Mouse (Mus musculus) embryonic facial prominence, embryonic 10.5 days (tissue): ENCODE measurements at regions not wholly inside any gene's neighbourhood (a gene's known extent, or its start where the extent isn't known, plus 50 kb on each side); places are given as distances from the start of the nearest gene placed in this dataset.
"Not testable (repeated sequence)": the region's sequence is repeated elsewhere in the genome, so short reads cannot be mapped to it uniquely, and the experiment has no call there.

ENCODE experiments used
- DNase-seq: peaks from one replicate; pipeline ENCODE4 v3.0.0-alpha.2; 2017; ENCODE audit warnings: low spot score
- H3K27ac ChIP-seq: fragments of 300-500 bp; sonication (generic); replicated peaks from 2 replicates; pipeline ENCODE4 v1.5.1; 2016; ENCODE audit warnings: mild to moderate bottlenecking
- H3K27me3 ChIP-seq: fragments of 300-500 bp; sonication (generic); replicated peaks from 2 replicates; pipeline ENCODE4 v1.6.1; 2016; ENCODE audit warnings: low read depth, mild to moderate bottlenecking; ENCODE audit not compliant: poor library complexity, severe bottlenecking
- H3K36me3 ChIP-seq: fragments of 300-500 bp; sonication (generic); replicated peaks from 2 replicates; pipeline ENCODE4 v1.6.1; 2016; ENCODE audit warnings: mild to moderate bottlenecking, moderate library complexity
- H3K4me1 ChIP-seq: fragments of 300-500 bp; sonication (generic); 2 replicates; pipeline ENCODE4 v1.6.1; 2016
- H3K4me3 ChIP-seq: fragments of 300-500 bp; sonication (generic); 2 replicates; pipeline ENCODE4 v1.5.1; 2016; ENCODE audit warnings: mild to moderate bottlenecking, moderate library complexity
- H3K9me3 ChIP-seq: fragments of 300-500 bp; sonication (generic); 2 replicates; pipeline ENCODE4 v1.6.1; 2016; ENCODE audit warnings: mild to moderate bottlenecking
- WGBS: fragments of 180-500 bp; shearing (Covaris S2); methylation state at CpG from one replicate; pipeline ENCODE4 v1.1.7; 2016; 5-methylcytosine and 5-hydroxymethylcytosine counted together

DNA sequence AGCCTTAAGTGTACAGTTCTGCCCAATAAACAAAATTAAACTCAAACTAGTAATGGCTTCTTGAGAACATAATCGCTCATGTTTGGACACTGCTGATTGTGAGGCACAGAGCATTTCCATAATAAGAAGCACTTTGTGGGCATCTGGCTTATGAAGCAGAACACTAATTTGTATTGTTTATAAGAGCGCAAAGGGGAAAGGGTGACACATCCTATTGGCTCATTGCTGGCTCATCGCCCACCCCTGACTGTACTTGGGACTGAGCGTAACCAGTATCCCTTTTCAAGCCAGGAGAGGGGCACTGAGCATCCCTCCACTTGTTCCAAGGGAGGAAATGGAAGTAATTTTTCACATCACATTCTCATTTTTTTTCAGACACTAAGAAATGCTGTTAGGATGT lies 288.0 kb downstream of the Sfmbt2 start:
- H3K4me3 ChIP-seq = no peak overlapping the region
- H3K9me3 ChIP-seq = peaks cover 10% of the 10 kb centered on the region; the same call in 1 of the 2 replicates
- H3K27me3 ChIP-seq = no peaks in the 10 kb centered on the region
- no peak overlapping the region for H3K27ac ChIP-seq
- no peaks in the 10 kb centered on the region for H3K4me1 ChIP-seq
- DNase-seq = no peak
- no peaks in the 10 kb centered on the region for H3K36me3 ChIP-seq
- WGBS = 91% methylated on average over 4 of the region's 4 CpGs

DNA sequence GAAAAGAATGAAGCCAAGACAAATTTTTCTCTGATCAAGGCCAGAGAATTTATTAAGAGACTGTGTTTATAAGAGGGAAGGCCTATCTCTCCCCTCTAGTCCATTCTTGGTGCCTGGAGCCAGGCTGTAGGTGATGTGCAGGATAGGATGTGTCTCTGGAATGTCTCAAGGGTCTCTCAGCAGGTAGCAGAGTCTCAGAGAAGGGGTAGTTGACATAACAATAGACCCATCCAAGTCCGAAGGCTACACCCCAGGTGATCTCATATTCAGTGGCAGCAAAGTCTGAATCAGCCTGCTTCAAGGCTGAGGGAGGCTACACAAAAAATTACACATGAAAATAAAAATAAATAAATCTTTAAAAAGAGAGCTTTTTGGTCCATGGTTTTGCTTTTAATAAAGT lies 297.6 kb downstream of the Sfmbt2 start:
- H3K4me3 ChIP-seq, H3K36me3 ChIP-seq, DNase-seq, H3K27ac ChIP-seq, H3K9me3 ChIP-seq, H3K27me3 ChIP-seq, H3K4me1 ChIP-seq: not testable (repeated sequence)
- WGBS = 56% methylated on average over 1 of the region's 1 CpGs

GRCm38 (mm10) chr2:10670423-10671298 lies 300.4 kb downstream of the Sfmbt2 start:
- 65% methylated on average over 7 of the region's 7 CpGs for WGBS

DNA sequence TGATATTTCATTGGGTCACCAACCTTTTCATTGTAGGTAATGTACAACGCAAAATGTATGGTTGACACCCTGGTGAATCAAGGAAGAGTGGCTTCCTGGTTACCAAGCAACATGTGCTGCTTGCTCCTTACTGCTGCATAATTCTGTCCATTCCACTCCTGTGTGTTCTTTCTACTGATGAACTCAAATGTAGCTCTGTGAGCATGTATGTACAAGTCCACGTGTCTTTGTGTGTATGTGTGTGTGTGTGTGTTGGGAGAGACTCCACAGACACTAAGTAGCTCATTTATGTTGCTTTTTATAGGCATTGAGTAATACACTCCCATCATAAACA lies 301.0 kb downstream of the Sfmbt2 start:
- 89% methylated on average over 2 of the region's 2 CpGs for WGBS
- DNase-seq = no peak

More at GRCm38 (mm10) chr2:10670423-10671298, 300.4 kb downstream of the Sfmbt2 start:
- Histone ChIP-seq H3K9me3 (no peaks in the 10 kb centered on the region), H3K4me1 (peaks cover 15% of the 10 kb centered on the region; the same call in 1 of the 2 replicates), H3K36me3 (no peaks in the 10 kb centered on the region), H3K27me3 (no peaks in the 10 kb centered on the region), H3K4me3 (no peak overlapping the region), H3K27ac (no peak overlapping the region)
- DNase-seq = no peak

DNA sequence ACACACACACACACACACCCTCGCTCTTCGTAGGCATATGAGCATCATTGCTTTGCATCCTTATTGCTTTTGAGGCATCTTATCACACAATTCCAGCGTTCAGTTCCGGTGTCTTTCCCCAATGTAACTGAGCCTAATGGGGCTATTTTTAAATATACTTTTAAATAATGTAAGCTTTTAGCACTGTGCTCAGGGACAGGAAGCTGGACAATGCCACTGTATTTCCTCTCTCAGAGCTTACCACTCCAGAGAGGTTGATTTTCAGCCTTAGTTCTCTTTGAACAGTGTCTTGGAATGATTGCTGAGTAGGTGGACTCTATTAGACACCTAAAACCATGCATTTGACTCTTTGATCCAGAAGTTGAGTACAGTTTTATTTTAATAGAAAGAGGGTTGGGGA lies 301.9 kb downstream of the Sfmbt2 start:
- peaks cover 15% of the 10 kb centered on the region; the same call in 1 of the 2 replicates for H3K4me1 ChIP-seq
- H3K4me3 ChIP-seq = no peak overlapping the region
- no peak overlapping the region for H3K27ac ChIP-seq
- no peaks in the 10 kb centered on the region for H3K36me3 ChIP-seq
- no peaks in the 10 kb centered on the region for H3K9me3 ChIP-seq
- WGBS = 80% methylated on average over 4 of the region's 4 CpGs
- DNase-seq = no peak
- no peaks in the 10 kb centered on the region for H3K27me3 ChIP-seq

More for the DNA sequence above, 301.0 kb downstream of the Sfmbt2 start:
- peaks cover 15% of the 10 kb centered on the region; the same call in 1 of the 2 replicates for H3K4me1 ChIP-seq
- H3K4me3 ChIP-seq = no peak overlapping the region
- no peaks in the 10 kb centered on the region for H3K27me3 ChIP-seq
- H3K27ac ChIP-seq = no peak overlapping the region
- H3K9me3 ChIP-seq = no peaks in the 10 kb centered on the region
- no peaks in the 10 kb centered on the region for H3K36me3 ChIP-seq

DNA sequence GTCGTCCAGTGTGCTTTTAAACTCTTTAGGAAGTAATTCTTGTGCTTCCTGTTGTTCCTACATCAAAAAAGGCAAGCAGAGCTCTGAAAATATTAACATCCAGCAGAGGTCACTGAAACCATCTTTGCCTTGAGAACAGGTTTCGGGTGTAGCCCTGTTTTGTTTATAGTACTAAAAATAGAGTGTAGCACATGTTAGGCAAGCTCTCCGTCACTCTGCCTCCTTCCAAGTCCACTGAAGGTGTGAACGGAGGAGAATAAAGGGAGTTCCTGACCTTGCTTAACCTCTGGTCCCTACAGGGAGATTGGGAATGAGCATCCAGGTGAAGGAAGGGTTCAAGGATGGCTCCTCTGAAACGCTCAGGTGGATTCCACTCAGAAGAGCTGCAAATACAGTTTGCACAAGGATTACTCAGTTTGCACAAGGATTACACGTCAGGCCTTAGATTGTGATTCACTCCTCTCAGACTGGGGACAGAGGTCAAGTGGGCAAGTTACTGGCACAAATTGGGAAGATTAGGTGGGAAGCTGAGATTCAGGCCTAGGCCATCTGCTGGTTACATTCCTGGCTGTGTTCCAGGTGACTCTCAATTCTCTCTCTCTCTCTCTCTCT lies 304.5 kb downstream of the Sfmbt2 start:
- Histone ChIP-seq H3K27me3 (no peaks in the 10 kb centered on the region), H3K27ac (no peak overlapping the region), H3K4me3 (no peak overlapping the region), H3K9me3 (no peaks in the 10 kb centered on the region), H3K36me3 (no peaks in the 10 kb centered on the region), H3K4me1 (peaks cover 15% of the 10 kb centered on the region; the same call in 1 of the 2 replicates)
- WGBS = 46% methylated on average over 6 of the region's 6 CpGs
- DNase-seq = no peak

DNA sequence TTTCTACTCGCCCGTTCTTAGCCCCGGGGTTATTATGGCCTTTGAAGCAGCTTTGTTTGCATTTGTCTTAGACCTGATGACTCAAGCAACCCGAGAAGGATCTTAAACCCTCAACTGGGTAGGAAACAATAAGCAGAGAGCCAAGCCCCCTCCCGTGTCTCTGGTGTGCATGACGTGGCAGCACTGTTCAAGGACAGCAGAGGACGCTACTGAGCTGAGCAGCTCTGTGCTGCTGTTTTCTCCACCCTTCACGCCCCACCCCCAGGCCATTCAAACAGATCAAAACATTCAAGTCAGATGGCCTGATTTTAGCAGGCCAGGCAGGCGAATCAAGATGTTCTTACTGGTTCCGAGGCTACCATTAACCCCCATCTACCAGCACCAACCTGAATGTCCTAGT lies 331.1 kb downstream of the Sfmbt2 start:
- 43% methylated on average over 10 of the region's 10 CpGs for WGBS
- no peaks in the 10 kb centered on the region for H3K4me1 ChIP-seq
- no peak overlapping the region for H3K27ac ChIP-seq
- H3K36me3 ChIP-seq = no peaks in the 10 kb centered on the region
- peak; percentile 15 for DNase-seq
- H3K4me3 ChIP-seq = no peak overlapping the region
- H3K27me3 ChIP-seq = no peaks in the 10 kb centered on the region
- no peaks in the 10 kb centered on the region for H3K9me3 ChIP-seq

DNA sequence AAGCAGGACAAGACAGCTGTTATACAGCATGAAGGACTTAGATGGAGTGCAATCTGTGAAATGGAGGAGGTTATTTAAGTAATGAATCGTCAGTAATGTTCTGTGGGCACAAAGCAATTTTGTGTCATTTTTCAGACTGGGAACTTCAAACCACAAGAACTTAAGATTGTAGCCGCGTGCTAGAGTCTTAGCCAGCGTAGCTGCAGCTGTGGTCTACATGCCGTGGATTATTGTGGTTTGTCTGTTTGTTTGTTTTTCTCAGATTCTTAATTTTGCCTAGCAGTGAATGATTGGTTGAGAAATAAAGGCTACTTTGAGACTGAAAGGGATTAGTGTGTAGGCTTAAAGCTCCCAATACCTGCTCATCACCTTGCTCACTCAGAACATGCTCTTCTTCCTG lies 348.1 kb downstream of the Sfmbt2 start:
- Histone ChIP-seq H3K27me3 (no peaks in the 10 kb centered on the region), H3K4me3 (no peak overlapping the region), H3K36me3 (no peaks in the 10 kb centered on the region), H3K27ac (no peak overlapping the region), H3K4me1 (no peaks in the 10 kb centered on the region), H3K9me3 (no peaks in the 10 kb centered on the region)
- 81% methylated on average over 5 of the region's 5 CpGs for WGBS
- DNase-seq = no peak

- not testable (repeated sequence) for DNase-seq, H3K27ac ChIP-seq, H3K4me1 ChIP-seq, H3K36me3 ChIP-seq, H3K4me3 ChIP-seq, H3K9me3 ChIP-seq, H3K27me3 ChIP-seq
- 97% methylated on average over 5 of the region's 5 CpGs for WGBS
These were observed 364.0 kb downstream of the Sfmbt2 start for GRCm38 (mm10) chr2:10734337-10734736.

GRCm38 (mm10) chr2:10736696-10737457 lies 366.6 kb downstream of the Sfmbt2 start:
- no peaks in the 10 kb centered on the region for H3K27me3 ChIP-seq
- no peaks in the 10 kb centered on the region for H3K9me3 ChIP-seq
- H3K36me3 ChIP-seq = no peaks in the 10 kb centered on the region
- WGBS = 32% methylated on average over 13 of the region's 13 CpGs
- no peak for DNase-seq
- H3K4me3 ChIP-seq = no peak overlapping the region
- H3K4me1 ChIP-seq = peaks cover 7% of the 10 kb centered on the region
- H3K27ac ChIP-seq = no peak overlapping the region

GRCm38 (mm10) chr2:10737458-10737775 lies 367.1 kb downstream of the Sfmbt2 start:
- peaks cover 7% of the 10 kb centered on the region for H3K4me1 ChIP-seq
- H3K9me3 ChIP-seq = no peaks in the 10 kb centered on the region
- H3K27ac ChIP-seq = no peak overlapping the region
- H3K27me3 ChIP-seq = no peaks in the 10 kb centered on the region
- WGBS = 56% methylated on average over 9 of the region's 9 CpGs
- DNase-seq = peak; percentile 18
- no peaks in the 10 kb centered on the region for H3K36me3 ChIP-seq
- no peak overlapping the region for H3K4me3 ChIP-seq

DNA sequence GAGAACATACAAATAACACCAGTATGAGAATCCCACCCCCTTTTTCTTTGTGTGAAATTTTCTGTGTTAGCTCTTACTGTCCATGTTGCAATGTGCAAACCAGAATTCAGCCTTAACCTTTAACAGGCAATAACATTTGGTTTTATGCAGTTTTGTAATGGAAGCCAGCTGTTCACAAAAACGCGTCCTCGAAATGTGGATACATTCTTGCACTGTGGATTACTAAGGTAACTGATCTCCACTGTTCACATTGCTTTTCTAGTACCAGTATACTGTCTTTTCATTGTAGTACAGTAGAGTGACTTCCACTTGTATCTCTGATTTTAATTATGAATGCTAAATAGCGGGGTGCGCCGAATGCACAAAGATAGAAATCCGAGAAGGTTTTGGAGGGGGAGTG lies 374.8 kb downstream of the Sfmbt2 start:
- peak; percentile 21 for DNase-seq
- WGBS = 52% methylated on average over 7 of the region's 7 CpGs

More for the DNA sequence above, 374.8 kb downstream of the Sfmbt2 start:
- Histone ChIP-seq H3K4me3 (no peak overlapping the region), H3K9me3 (no peaks in the 10 kb centered on the region), H3K4me1 (peaks cover 11% of the 10 kb centered on the region; the same call in 1 of the 2 replicates), H3K27ac (no peak overlapping the region), H3K27me3 (no peaks in the 10 kb centered on the region), H3K36me3 (no peaks in the 10 kb centered on the region)
